Mouse (Mus musculus): ENCODE results near the gene Espn. TPM values are rescaled to one million over a fixed set of nuclear protein-coding genes. Genes with fewer than 3 reads are reported as not detected.

Espn gene
- polyA plus RNA-seq, 1 experiment = 19.3 TPM

DNA sequence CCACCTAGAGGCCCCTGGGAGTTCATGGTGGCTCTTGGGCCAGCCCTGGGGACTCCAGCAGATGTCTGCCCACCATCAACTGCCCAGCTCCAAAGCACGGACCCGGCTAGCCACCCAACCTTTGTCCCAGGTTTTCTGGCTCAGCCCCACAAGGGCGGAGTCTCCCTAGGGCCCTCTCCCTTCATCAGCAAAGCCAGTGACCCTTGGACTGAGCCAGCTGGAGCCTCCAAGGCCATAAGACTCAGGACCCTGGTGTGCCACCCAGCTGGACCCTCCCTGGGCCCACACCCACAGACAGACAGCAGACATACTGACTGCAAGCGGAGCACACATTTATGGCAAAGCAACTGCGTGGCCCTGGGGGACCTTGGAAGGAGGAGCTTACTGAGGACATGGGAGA lies 23.4 kb downstream of the Espn start:
- no peak overlapping the region for H3K9ac ChIP-seq (ENCODE audit: low read depth, poor library complexity, severe bottlenecking)
- peaks cover 3% of the 10 kb centered on the region for H3K4me1 ChIP-seq (ENCODE audit: control insufficient read depth, insufficient read depth, low read length)
- no peak overlapping the region for H3K4me3 ChIP-seq (ENCODE audit: low read depth, low read length)
- no peaks in the 10 kb centered on the region for H3K9me3 ChIP-seq (replicated peaks; ENCODE audit: control insufficient read depth, insufficient read depth, low read length, poor library complexity, severe bottlenecking)
- no peaks in the 10 kb centered on the region; the same call in 1 of the 2 replicates for H3K27me3 ChIP-seq (ENCODE audit: control insufficient read depth, insufficient read depth, low read length, poor library complexity, severe bottlenecking)
- no peak overlapping the region for H3K27ac ChIP-seq (ENCODE audit: insufficient read depth, low read length)
- no peaks in the 10 kb centered on the region for H3K36me3 ChIP-seq (ENCODE audit: control insufficient read depth, insufficient read depth, low read length, poor library complexity, severe bottlenecking)
- TF ChIP-seq EP300 (IDR thresholded peaks at IDR 0.05; ENCODE audit: insufficient read depth, low read depth, low read length) (no peak), CTCF (IDR thresholded peaks at IDR 0.05; ENCODE audit: low read depth, low read length) (no peak), POLR2A (IDR thresholded peaks at IDR 0.05; ENCODE audit: insufficient read depth, low read length) (no peak)

DNA sequence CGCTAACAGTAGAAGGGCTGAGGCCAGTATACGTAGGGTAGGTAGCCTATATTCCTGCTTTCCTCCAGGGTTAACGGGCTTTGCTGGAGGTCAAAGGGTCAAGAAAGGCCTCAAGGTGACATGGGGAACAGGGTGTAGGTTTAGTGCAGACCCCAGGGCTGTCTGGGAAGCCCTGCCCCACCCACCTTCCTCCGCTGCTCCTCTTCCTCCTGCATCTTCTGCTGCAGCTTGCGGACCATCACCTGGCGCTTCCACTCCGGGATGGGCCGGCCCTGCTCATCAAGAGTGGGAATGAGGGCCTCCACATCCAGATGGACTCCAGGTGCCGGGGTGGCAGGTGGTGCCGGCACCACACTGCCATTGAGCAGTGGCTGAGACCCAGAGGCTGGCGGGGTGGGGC lies 24.3 kb downstream of the Espn start:
- peaks cover 3% of the 10 kb centered on the region for H3K4me1 ChIP-seq (ENCODE audit: control insufficient read depth, insufficient read depth, low read length)

GRCm38 (mm10) chr4:152126026-152126920 lies 25.9 kb downstream of the Espn start:
- peak overlapping the region; percentile 25 for H3K4me3 ChIP-seq (ENCODE audit: low read depth, low read length)
- H3K9me3 ChIP-seq (replicated peaks; ENCODE audit: control insufficient read depth, insufficient read depth, low read length, poor library complexity, severe bottlenecking) = no peaks in the 10 kb centered on the region
- no peaks in the 10 kb centered on the region for H3K36me3 ChIP-seq (ENCODE audit: control insufficient read depth, insufficient read depth, low read length, poor library complexity, severe bottlenecking)
- TF ChIP-seq EP300 (IDR thresholded peaks at IDR 0.05; ENCODE audit: insufficient read depth, low read depth, low read length) = no peak
- TF ChIP-seq POLR2A (IDR thresholded peaks at IDR 0.05; ENCODE audit: insufficient read depth, low read length) = no peak
- no peak for TF ChIP-seq CTCF (IDR thresholded peaks at IDR 0.05; ENCODE audit: low read depth, low read length)
- H3K4me1 ChIP-seq (ENCODE audit: control insufficient read depth, insufficient read depth, low read length) = peaks cover 3% of the 10 kb centered on the region
- no peaks in the 10 kb centered on the region; the same call in 1 of the 2 replicates for H3K27me3 ChIP-seq (ENCODE audit: control insufficient read depth, insufficient read depth, low read length, poor library complexity, severe bottlenecking)
- H3K27ac ChIP-seq (ENCODE audit: insufficient read depth, low read length) = no peak overlapping the region
- no peak overlapping the region for H3K9ac ChIP-seq (ENCODE audit: low read depth, poor library complexity, severe bottlenecking)

More for the DNA sequence above, 24.3 kb downstream of the Espn start:
- Histone ChIP-seq H3K9ac (ENCODE audit: low read depth, poor library complexity, severe bottlenecking) (no peak overlapping the region), H3K27me3 (ENCODE audit: control insufficient read depth, insufficient read depth, low read length, poor library complexity, severe bottlenecking) (no peaks in the 10 kb centered on the region; the same call in 1 of the 2 replicates), H3K4me3 (ENCODE audit: low read depth, low read length) (no peak overlapping the region), H3K36me3 (ENCODE audit: control insufficient read depth, insufficient read depth, low read length, poor library complexity, severe bottlenecking) (no peaks in the 10 kb centered on the region), H3K27ac (ENCODE audit: insufficient read depth, low read length) (no peak overlapping the region), H3K9me3 (replicated peaks; ENCODE audit: control insufficient read depth, insufficient read depth, low read length, poor library complexity, severe bottlenecking) (no peaks in the 10 kb centered on the region)
- TF ChIP-seq EP300 (IDR thresholded peaks at IDR 0.05; ENCODE audit: insufficient read depth, low read depth, low read length) (no peak), POLR2A (IDR thresholded peaks at IDR 0.05; ENCODE audit: insufficient read depth, low read length) (no peak), CTCF (IDR thresholded peaks at IDR 0.05; ENCODE audit: low read depth, low read length) (no peak)

- H3K9ac ChIP-seq (ENCODE audit: low read depth, poor library complexity, severe bottlenecking) = no peak overlapping the region
- H3K27me3 ChIP-seq (ENCODE audit: control insufficient read depth, insufficient read depth, low read length, poor library complexity, severe bottlenecking) = no peaks in the 10 kb centered on the region
- peak overlapping the region; percentile 25 for H3K4me3 ChIP-seq (ENCODE audit: low read depth, low read length)
- no peaks in the 10 kb centered on the region for H3K9me3 ChIP-seq (replicated peaks; ENCODE audit: control insufficient read depth, insufficient read depth, low read length, poor library complexity, severe bottlenecking)
- no peak overlapping the region for H3K27ac ChIP-seq (ENCODE audit: insufficient read depth, low read length)
- TF ChIP-seq CTCF (IDR thresholded peaks at IDR 0.05; ENCODE audit: low read depth, low read length) (no peak), POLR2A (IDR thresholded peaks at IDR 0.05; ENCODE audit: insufficient read depth, low read length) (no peak), EP300 (IDR thresholded peaks at IDR 0.05; ENCODE audit: insufficient read depth, low read depth, low read length) (no peak)
- H3K4me1 ChIP-seq (ENCODE audit: control insufficient read depth, insufficient read depth, low read length) = peaks cover 3% of the 10 kb centered on the region
- no peaks in the 10 kb centered on the region for H3K36me3 ChIP-seq (ENCODE audit: control insufficient read depth, insufficient read depth, low read length, poor library complexity, severe bottlenecking)
Observed at GRCm38 (mm10) chr4:152125161-152126025, 26.8 kb downstream of the Espn start.

GRCm38 (mm10) chr4:152124361-152124961 lies 27.7 kb downstream of the Espn start:
- Histone ChIP-seq H3K9ac (ENCODE audit: low read depth, poor library complexity, severe bottlenecking) (no peak overlapping the region), H3K4me3 (ENCODE audit: low read depth, low read length) (no peak overlapping the region), H3K4me1 (ENCODE audit: control insufficient read depth, insufficient read depth, low read length) (peaks cover 3% of the 10 kb centered on the region), H3K9me3 (replicated peaks; ENCODE audit: control insufficient read depth, insufficient read depth, low read length, poor library complexity, severe bottlenecking) (no peaks in the 10 kb centered on the region), H3K27me3 (ENCODE audit: control insufficient read depth, insufficient read depth, low read length, poor library complexity, severe bottlenecking) (no peaks in the 10 kb centered on the region), H3K27ac (ENCODE audit: insufficient read depth, low read length) (no peak overlapping the region), H3K36me3 (ENCODE audit: control insufficient read depth, insufficient read depth, low read length, poor library complexity, severe bottlenecking) (no peaks in the 10 kb centered on the region)
- no peak for TF ChIP-seq CTCF (IDR thresholded peaks at IDR 0.05; ENCODE audit: low read depth, low read length)
- TF ChIP-seq EP300 (IDR thresholded peaks at IDR 0.05; ENCODE audit: insufficient read depth, low read depth, low read length) = no peak
- no peak for TF ChIP-seq POLR2A (IDR thresholded peaks at IDR 0.05; ENCODE audit: insufficient read depth, low read length)
